Mouse (Mus musculus): ENCODE measurements around the gene Pdlim1.
"Not testable (repeated sequence)": the region's sequence is repeated elsewhere in the genome, so short reads cannot be mapped to it uniquely, and the experiment has no call there.

Pdlim1 gene

GRCm38 (mm10) chr19:40240838-40241689, 30.6 kb downstream of the Pdlim1 start:
- DNase-seq (ENCODE audit: inconsistent ontology term), result peak; percentile 93

GRCm38 (mm10) chr19:40240360-40240759, 31.3 kb downstream of the Pdlim1 start:
- no peak for DNase-seq (ENCODE audit: inconsistent ontology term)

- DNase-seq (ENCODE audit: inconsistent ontology term), result no peak
Observed at GRCm38 (mm10) chr19:40238175-40238850, 33.3 kb downstream of the Pdlim1 start.

- DNase-seq (ENCODE audit: inconsistent ontology term), result no peak
Observed at GRCm38 (mm10) chr19:40232560-40232959, 39.1 kb downstream of the Pdlim1 start.

GRCm38 (mm10) chr19:40231825-40232541, 39.7 kb downstream of the Pdlim1 start:
- DNase-seq (ENCODE audit: inconsistent ontology term), result no peak

- no peak for DNase-seq (ENCODE audit: inconsistent ontology term)
Observed at GRCm38 (mm10) chr19:40231074-40231738, 40.4 kb downstream of the Pdlim1 start.

DNA sequence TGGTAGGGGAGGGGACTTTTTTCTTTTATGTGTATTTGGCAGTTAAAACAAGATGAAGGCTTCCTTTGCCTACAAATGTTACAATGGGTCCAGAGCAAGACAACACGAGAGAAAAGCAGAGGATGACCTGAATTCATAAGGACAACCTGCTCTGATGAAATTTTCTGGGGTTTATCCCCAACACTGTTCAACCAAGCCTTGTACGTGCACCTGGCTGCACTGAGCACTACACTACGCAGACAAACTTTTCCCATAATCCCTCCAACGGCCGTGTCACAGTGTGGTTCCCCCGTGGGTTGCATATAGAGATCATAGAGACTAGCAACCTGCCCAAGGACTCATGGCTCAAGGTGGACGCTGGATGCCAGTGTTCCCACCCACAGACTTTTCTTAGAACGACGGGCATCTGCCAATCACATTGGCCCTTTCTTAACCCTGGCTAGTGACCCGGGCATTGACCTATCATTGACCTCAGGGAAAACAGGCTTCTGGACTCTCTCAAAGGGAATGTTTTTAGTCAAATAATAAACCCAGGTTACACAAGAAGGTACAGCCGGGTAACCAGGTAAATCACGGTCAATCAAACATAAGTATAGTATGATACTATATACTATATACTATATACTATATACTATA, 45.0 kb downstream of the Pdlim1 start:
- no peak for DNase-seq (ENCODE audit: inconsistent ontology term)

DNA sequence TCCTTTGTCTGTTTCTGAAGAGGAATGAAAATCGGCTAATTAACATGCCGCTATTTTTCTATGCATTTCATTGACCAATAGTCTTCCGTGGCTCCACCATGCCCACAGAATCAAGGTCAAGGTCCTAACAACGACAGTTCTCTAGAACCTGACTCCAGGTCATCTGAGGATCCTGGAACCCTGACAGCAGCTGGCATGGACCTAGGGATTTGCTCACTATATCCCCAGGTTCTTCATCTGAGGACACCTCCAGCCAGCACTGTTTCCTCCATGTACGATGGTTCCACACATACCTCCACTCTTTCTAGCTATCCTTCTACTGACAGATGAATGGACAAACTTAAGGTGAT, 45.9 kb downstream of the Pdlim1 start:
- DNase-seq (ENCODE audit: inconsistent ontology term), result no peak

DNA sequence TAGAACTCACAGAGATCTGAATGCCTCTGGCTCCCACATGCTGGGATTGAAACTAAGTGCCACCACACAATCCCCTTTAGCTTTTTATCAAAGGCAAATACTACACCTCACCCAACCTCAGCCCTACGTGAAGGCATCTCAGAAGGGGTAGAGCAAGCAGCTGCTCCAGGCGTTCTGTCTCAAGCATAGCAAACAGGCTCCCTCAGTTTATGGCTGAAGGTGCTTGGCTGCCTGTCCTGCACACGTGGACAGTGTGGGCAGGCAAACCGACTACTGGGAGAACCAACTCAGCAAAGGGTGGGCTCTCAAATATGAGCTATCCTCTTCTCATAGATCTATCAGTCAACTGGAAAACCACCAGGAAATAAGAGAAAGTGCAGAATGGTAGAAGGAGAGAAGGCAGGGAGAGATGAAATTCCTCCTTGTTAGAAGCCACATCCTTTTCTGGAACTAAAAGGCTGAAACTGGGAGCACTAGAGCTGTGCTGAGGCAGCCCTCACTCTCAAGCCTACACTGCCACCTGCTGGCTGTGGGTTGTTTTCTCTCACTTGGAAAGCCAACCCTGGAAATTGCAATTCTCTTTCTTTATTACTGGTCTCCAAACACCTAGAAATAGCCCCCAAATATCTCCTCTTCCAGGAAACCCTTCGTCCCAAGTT, 46.4 kb downstream of the Pdlim1 start:
- DNase-seq (ENCODE audit: inconsistent ontology term), result peak; percentile 30

GRCm38 (mm10) chr19:40222307-40222706, 49.3 kb downstream of the Pdlim1 start:
- DNase-seq (ENCODE audit: inconsistent ontology term), result not testable (repeated sequence)

DNA sequence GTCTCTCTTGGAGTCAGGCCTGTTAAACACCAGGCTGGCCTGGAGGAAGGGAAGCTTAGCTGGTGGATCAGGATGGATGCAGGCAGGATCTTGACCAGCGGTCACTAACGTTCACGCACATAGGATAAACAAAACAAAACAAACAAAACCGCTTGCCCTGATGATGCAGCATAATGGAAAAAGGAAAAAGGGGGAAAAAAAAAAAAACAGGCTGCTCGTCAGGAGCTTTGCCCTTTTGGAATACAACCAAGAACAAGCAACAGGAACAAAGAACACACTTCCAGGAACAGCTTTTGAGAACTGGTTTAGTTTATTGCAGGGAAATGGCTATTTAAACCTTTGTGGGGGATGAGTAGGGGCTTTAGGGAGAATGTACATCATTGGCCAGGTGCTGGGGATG, 50.8 kb downstream of the Pdlim1 start:
- no peak for DNase-seq (ENCODE audit: inconsistent ontology term)

- DNase-seq (ENCODE audit: inconsistent ontology term), result not testable (repeated sequence)
Observed at GRCm38 (mm10) chr19:40202947-40203346, 68.7 kb downstream of the Pdlim1 start.

DNA sequence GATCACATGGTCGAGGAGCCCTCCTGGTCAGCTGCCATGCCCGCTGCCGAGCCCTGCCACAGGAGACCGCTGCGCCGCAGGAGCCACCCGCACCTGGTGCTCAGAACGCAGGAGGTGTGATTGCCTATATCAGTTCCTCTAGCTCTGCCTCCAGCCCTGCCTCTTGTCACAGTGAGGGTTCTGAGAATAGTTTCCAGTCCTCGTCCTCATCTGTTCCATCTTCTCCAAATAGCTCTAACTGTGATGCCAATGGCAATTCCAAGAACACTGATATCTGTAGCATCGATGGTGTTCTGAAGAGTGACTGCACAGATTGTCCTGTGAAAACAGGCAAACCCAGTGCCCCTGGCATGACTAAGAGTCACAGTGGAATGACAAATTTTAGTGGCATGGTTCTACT, 81.0 kb downstream of the Pdlim1 start:
- DNase-seq (ENCODE audit: inconsistent ontology term), result no peak

- no peak for DNase-seq (ENCODE audit: inconsistent ontology term)
Observed at GRCm38 (mm10) chr19:40187160-40187559, 84.5 kb downstream of the Pdlim1 start, which contains the start of gene Cyp2c70. Gene Cyp2c70 (minus strand): TSS chr19:40187333.

DNA sequence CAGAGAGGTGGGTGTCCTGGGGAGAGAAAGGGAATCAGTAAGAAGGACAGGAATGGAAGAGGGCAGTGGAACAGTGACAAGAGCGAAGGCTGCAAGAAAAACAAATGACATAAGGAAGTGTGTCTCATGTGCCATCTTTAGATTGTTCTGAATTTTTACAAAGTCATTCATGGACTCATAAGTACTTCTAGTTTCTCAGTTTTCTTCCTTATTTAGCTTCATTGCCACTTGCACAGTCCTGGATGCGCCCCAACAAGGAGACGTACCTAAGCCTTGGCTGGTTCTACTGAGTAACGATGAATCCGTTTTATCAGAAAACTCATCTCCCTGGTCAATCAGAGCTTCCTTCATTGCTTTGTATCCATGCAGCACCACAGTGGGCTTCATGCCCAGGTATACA, 88.0 kb downstream of the Pdlim1 start:
- no peak for DNase-seq (ENCODE audit: inconsistent ontology term)

DNA sequence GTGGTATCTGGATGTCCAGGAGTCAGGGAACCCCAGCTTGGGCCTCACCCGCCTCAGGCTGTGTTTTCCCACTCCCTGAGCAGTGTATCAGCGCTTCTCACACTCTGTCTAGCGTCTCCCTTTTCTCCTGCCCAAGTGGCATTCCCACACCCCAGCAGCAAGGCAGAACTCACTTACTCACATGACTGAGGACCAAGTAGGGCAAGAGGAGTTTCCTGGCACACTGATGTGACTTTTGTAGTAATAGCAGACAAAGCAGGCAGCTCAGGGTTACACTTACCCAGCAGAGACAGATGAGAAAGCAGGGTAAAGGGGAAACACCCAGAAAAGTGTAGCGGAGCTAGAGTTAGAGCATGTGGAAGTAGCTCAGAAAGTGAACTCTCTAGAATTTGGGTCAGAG, 93.3 kb downstream of the Pdlim1 start:
- DNase-seq (ENCODE audit: inconsistent ontology term), result no peak
